Mouse (Mus musculus): Measurements from ENCODE around the gene Gjb4.

- TF ChIP-seq EP300 (IDR thresholded peaks at IDR 0.05; ENCODE audit: low read depth) (no peak), CTCF (IDR thresholded peaks at IDR 0.05; ENCODE audit: low read depth) (no peak)
Observed at GRCm38 (mm10) chr4:127345000-127345399, 8.9 kb downstream of the Gjb4 start.

Measured in liver, postnatal 0 days (tissue).